Mouse (Mus musculus) CH12.LX (cell line): ENCODE data around the gene Ikzf3. TPM values are rescaled to one million over a fixed set of nuclear protein-coding genes. Genes with fewer than 3 reads are reported as not detected.

ENCODE experiments used
- DNase-seq: peaks from one replicate; pipeline ENCODE4 v3.0.0-alpha.2; 2013; ENCODE audit errors: extremely low read depth
- H3K27ac ChIP-seq: 2 replicates; pipeline ENCODE4 v1.5.1; 2012; ENCODE audit warnings: low read depth, mild to moderate bottlenecking, control low read depth, moderate library complexity; ENCODE audit not compliant: insufficient read depth
- H3K27me3 ChIP-seq: replicated peaks from 2 replicates; pipeline ENCODE3; 2012; ENCODE audit warnings: inconsistent platforms
- H3K36me3 ChIP-seq, 2 experiments: replicated peaks in 1 of 2; 2 replicates each; pipeline versions ENCODE3 to v1.6.1; 2012; ENCODE audit warnings: inconsistent platforms in 1 of 2, low read length in 1 of 2, mild to moderate bottlenecking in 1 of 2, mixed read lengths in 1 of 2, moderate library complexity in 1 of 2; ENCODE audit not compliant: control insufficient read depth in 1 of 2, insufficient read depth in 1 of 2
- H3K4me1 ChIP-seq, 2 experiments: 2 replicates each; pipeline ENCODE4 v1.6.1; 2012; ENCODE audit warnings: inconsistent platforms in 1 of 2, moderate library complexity in 1 of 2; ENCODE audit not compliant: insufficient read depth in 2 of 2, control insufficient read depth in 1 of 2
- H3K4me2 ChIP-seq: 2 replicates; pipeline ENCODE4 v1.6.1; 2012; ENCODE audit warnings: low read depth, mild to moderate bottlenecking, control low read depth; ENCODE audit not compliant: poor library complexity, insufficient read depth, severe bottlenecking
- H3K4me3 ChIP-seq, 3 experiments: fragments of 150-350 bp in 1 of 3; sonication (generic) in 1 of 3; replicated peaks in 1 of 3; 2 replicates each; pipeline versions ENCODE3 to v1.5.1; 2011 to 2012; ENCODE audit warnings: low read depth in 2 of 3, low read length in 2 of 3, mild to moderate bottlenecking in 2 of 3, moderate library complexity in 2 of 3, control low read depth in 1 of 3, improper control_type of control experiment in 1 of 3, inconsistent platforms in 1 of 3, mixed read lengths in 1 of 3; ENCODE audit not compliant: poor library complexity in 1 of 3
- H3K79me2 ChIP-seq: replicated peaks from 2 replicates; pipeline ENCODE4 v1.6.1; 2012; ENCODE audit warnings: mild to moderate bottlenecking, moderate library complexity; ENCODE audit not compliant: control insufficient read depth, poor library complexity, insufficient read depth, severe bottlenecking; ENCODE audit errors: extremely low read depth
- H3K9ac ChIP-seq: 2 replicates; pipeline ENCODE4 v1.6.1; 2012; ENCODE audit warnings: low read depth, mild to moderate bottlenecking, control low read depth, moderate library complexity; ENCODE audit not compliant: insufficient read depth
- H3K9me3 ChIP-seq: replicated peaks from 2 replicates; pipeline ENCODE3; 2012; ENCODE audit warnings: low read length, inconsistent platforms, mixed read lengths
- BHLHE40 ChIP-seq: IDR thresholded peaks from 2 replicates; pipeline ENCODE4 v1.6.1; 2011; ENCODE audit warnings: mild to moderate bottlenecking, low read depth, low read length, improper control_type of control experiment
- CTCF ChIP-seq, 2 experiments: IDR thresholded peaks in 1 of 2; conservative IDR thresholded peaks in 1 of 2; 2 replicates each; pipeline ENCODE4 v1.5.1; 2011 to 2012; ENCODE audit warnings: low read depth in 2 of 2, low read length in 2 of 2, improper control_type of control experiment in 1 of 2, inconsistent platforms in 1 of 2, mild to moderate bottlenecking in 1 of 2, moderate library complexity in 1 of 2
- ELF1 ChIP-seq: IDR thresholded peaks from 2 replicates; pipeline ENCODE4 v1.6.1; 2014; ENCODE audit warnings: low read depth, mild to moderate bottlenecking, inconsistent platforms, low read length, improper control_type of control experiment
- EP300 ChIP-seq: IDR thresholded peaks from 2 replicates; pipeline ENCODE4 v1.6.1; 2011; ENCODE audit warnings: low read length, improper control_type of control experiment
- ETS1 ChIP-seq: conservative IDR thresholded peaks from 2 replicates; pipeline ENCODE4 v1.6.1; 2012; ENCODE audit warnings: low read depth, mild to moderate bottlenecking, inconsistent platforms, low read length, improper control_type of control experiment, moderate library complexity
- GABPA ChIP-seq: IDR thresholded peaks from 2 replicates; pipeline ENCODE4 v1.6.1; 2012; ENCODE audit warnings: low read depth, low read length, improper control_type of control experiment, inconsistent platforms; ENCODE audit not compliant: insufficient replicate concordance
- HCFC1 ChIP-seq: IDR thresholded peaks from 2 replicates; pipeline ENCODE4 v1.6.1; 2012; ENCODE audit warnings: low read depth, mild to moderate bottlenecking, inconsistent platforms, low read length, improper control_type of control experiment
- IRF4 ChIP-seq: IDR thresholded peaks from 2 replicates; pipeline ENCODE4 v1.6.1; 2014; ENCODE audit warnings: low read depth, mild to moderate bottlenecking, inconsistent platforms, low read length, improper control_type of control experiment
- JUN ChIP-seq: IDR thresholded peaks from 2 replicates; pipeline ENCODE4 v1.6.1; 2011; ENCODE audit warnings: low read depth, mild to moderate bottlenecking, low read length, improper control_type of control experiment, moderate library complexity; ENCODE audit not compliant: insufficient read depth
- JUND ChIP-seq: conservative IDR thresholded peaks from 2 replicates; pipeline ENCODE4 v1.6.1; 2011; ENCODE audit warnings: low read depth, low read length, improper control_type of control experiment
- KAT2A ChIP-seq: IDR thresholded peaks from 2 replicates; pipeline ENCODE4 v1.6.1; 2012; ENCODE audit warnings: low read length, improper control_type of control experiment, inconsistent platforms; ENCODE audit not compliant: insufficient replicate concordance
- MAFK ChIP-seq: IDR thresholded peaks from 2 replicates; pipeline ENCODE4 v1.6.1; 2011; ENCODE audit warnings: low read length, improper control_type of control experiment; ENCODE audit not compliant: insufficient replicate concordance
- MAZ ChIP-seq: IDR thresholded peaks from 2 replicates; pipeline ENCODE4 v1.6.1; 2012; ENCODE audit warnings: low read depth, mild to moderate bottlenecking, inconsistent platforms, low read length, improper control_type of control experiment, moderate library complexity
- MEF2A ChIP-seq: IDR thresholded peaks from 2 replicates; pipeline ENCODE4 v1.6.1; 2014; ENCODE audit warnings: low read depth, mild to moderate bottlenecking, inconsistent platforms, low read length, improper control_type of control experiment, borderline replicate concordance
- MXI1 ChIP-seq: IDR thresholded peaks from 2 replicates; pipeline ENCODE4 v1.6.1; 2011; ENCODE audit warnings: mild to moderate bottlenecking, low read depth, low read length, improper control_type of control experiment
- MYC ChIP-seq: IDR thresholded peaks from 2 replicates; pipeline ENCODE4 v1.6.1; 2011; ENCODE audit warnings: low read depth, mild to moderate bottlenecking, improper control_type of control experiment, low read length
- PAX5 ChIP-seq: IDR thresholded peaks from 2 replicates; pipeline ENCODE4 v1.6.1; 2012; ENCODE audit warnings: low read length, inconsistent platforms, mixed read lengths
- POLR2AphosphoS2 ChIP-seq: IDR thresholded peaks from 2 replicates; pipeline ENCODE4 v1.6.1; 2011; ENCODE audit warnings: low read depth, low read length, improper control_type of control experiment
- RAD21 ChIP-seq: IDR thresholded peaks from 2 replicates; pipeline ENCODE4 v1.6.1; 2011; ENCODE audit warnings: low read depth, mild to moderate bottlenecking, low read length, improper control_type of control experiment, moderate library complexity
- RCOR1 ChIP-seq: conservative IDR thresholded peaks from 2 replicates; pipeline ENCODE4 v1.6.1; 2012; ENCODE audit warnings: low read depth, mild to moderate bottlenecking, inconsistent platforms, low read length, improper control_type of control experiment
- SIN3A ChIP-seq: IDR thresholded peaks from 2 replicates; pipeline ENCODE4 v1.6.1; 2012; ENCODE audit warnings: low read length, improper control_type of control experiment, inconsistent platforms
- TCF12 ChIP-seq: IDR thresholded peaks from 2 replicates; pipeline ENCODE4 v1.6.1; 2014; ENCODE audit warnings: low read depth, mild to moderate bottlenecking, inconsistent platforms, low read length, improper control_type of control experiment
- ZC3H11A ChIP-seq: IDR thresholded peaks from 2 replicates; pipeline ENCODE4 v1.6.1; 2012; ENCODE audit warnings: low read depth, mild to moderate bottlenecking, inconsistent platforms, low read length, improper control_type of control experiment
- ZKSCAN1 ChIP-seq: IDR thresholded peaks from 2 replicates; pipeline ENCODE4 v1.6.1; 2012; ENCODE audit warnings: low read depth, inconsistent platforms, low read length, improper control_type of control experiment, borderline replicate concordance
- ZMIZ1 ChIP-seq: IDR thresholded peaks from 2 replicates; pipeline ENCODE4 v1.6.1; 2012; ENCODE audit warnings: low read depth, mild to moderate bottlenecking, inconsistent platforms, low read length, improper control_type of control experiment
- dilution Hi-C: fragments of 300-500 bp; cut with MboI; formaldehyde crosslinking; loops from 2 replicates; pipeline ENCODE4 v1.14.3; 2020; ENCODE audit warnings: low sequenced_read_pairs; ENCODE audit not compliant: extremely low pct_unique_long_range_greater_than_20kb, extremely low pct_ligation_motif_present
- in situ Hi-C: fragments of 300-500 bp; cut with MboI; formaldehyde crosslinking; loops from 3 replicates; pipeline ENCODE4 v1.14.3; 2019; ENCODE audit warnings: low sequenced_read_pairs, low pct_ligation_motif_present, low pct_unique_long_range_greater_than_20kb, mixed read lengths
- polyA plus RNA-seq: library from polyadenylated mRNA; unstranded; fragments of >175 nt; gene quantifications from 2 replicates; pipeline ENCODE4 v1.2.1, GENCODE M21; 2012; ENCODE audit warnings: low read depth; ENCODE audit not compliant: insufficient read length
- total RNA-seq, 2 experiments: library from RNA; depleted of rRNA; stranded (reverse); fragments of 300-350 nt in 1 of 2; fragments of >200 nt in 1 of 2; gene quantifications; 2 replicates each; pipeline ENCODE4 v1.2.3; 2012 to 2014

The Ikzf3 gene
- total and polyA plus RNA-seq, 3 experiments: 110 to 238 (median 130) TPM

DNA sequence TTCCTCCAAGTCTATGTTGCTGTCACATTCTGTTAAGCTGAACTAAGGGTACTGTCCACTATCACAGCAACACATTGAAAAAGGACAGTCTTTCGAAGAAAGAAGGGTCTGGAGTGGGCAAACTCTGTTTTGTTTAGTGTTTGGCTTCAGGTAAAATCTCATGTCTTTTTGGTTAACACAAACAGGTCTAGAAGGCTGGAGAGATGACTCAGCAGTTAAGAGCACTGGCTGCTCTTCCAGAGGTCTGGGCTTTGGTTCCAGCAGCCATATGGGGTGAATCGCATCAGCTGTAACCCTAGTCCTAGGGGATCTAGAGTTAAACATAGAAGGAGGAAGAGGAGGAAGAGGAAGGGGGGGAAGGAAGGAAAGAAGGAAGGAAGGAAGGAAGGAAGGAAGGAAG is 60.1 kb downstream of the Ikzf3 start:
- no peaks in the 10 kb centered on the region for H3K79me2 ChIP-seq
- TF ChIP-seq KAT2A (no peak), HCFC1 (no peak), MAFK (peak; percentile 73; the same call in 1 of the 2 replicates), IRF4 (no peak)

DNA sequence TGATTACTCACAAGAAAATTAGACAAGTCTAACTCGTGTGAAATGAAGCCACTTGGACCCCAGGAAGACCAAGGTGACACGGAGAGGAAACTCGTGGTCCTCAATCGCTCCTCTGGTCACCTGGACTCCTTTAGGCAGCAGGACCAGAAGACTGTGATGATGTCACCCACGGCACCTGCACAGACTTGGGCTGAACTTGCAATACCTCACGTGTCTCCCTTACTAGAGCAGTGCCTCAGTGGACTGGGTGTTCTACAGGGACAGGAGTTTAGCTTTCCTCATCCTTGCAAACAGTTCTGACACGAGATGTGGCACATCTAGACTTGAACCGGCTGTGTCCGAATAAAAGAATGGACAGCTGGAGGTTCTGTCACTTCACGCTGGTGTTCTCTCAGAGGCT is 63.8 kb downstream of the Ikzf3 start:
- H3K4me3 ChIP-seq: no peak overlapping the region
- H3K4me1 ChIP-seq: peaks cover 26 to 82% of the 10 kb centered on the region in 2 experiments
- H3K79me2 ChIP-seq: no peaks in the 10 kb centered on the region
- no peaks in the 10 kb centered on the region for H3K27me3 ChIP-seq
- in situ Hi-C loops (no loop called here), dilution Hi-C loops (no loop called here)
- no peaks in the 10 kb centered on the region for H3K9me3 ChIP-seq
- peaks cover 35 to 58% of the 10 kb centered on the region in 2 experiments for H3K36me3 ChIP-seq
- H3K27ac ChIP-seq: 0 out of 2 replicates have a peak overlapping the region, but pooled peaks have one; percentile 30
- no peak overlapping the region for H3K9ac ChIP-seq
- TF ChIP-seq POLR2AphosphoS2 (no peak), GABPA (no peak), EP300 (0 out of 2 replicates have a peak, but pooled peaks have one; percentile 13), JUN (peak; percentile 27; the same call in 1 of the 2 replicates), RCOR1 (no peak), JUND (peak; percentile 27; the same call in 1 of the 2 replicates), BHLHE40 (peak; percentile 88), TCF12 (0 out of 2 replicates have a peak, but pooled peaks have one; percentile 24), ETS1 (0 out of 2 replicates have a peak, but pooled peaks have one; percentile 12)
- H3K4me2 ChIP-seq: no peak overlapping the region
- no peak for DNase-seq

More for the DNA sequence above, 60.1 kb downstream of the Ikzf3 start:
- H3K9ac ChIP-seq: no peak overlapping the region
- H3K27me3 ChIP-seq: no peaks in the 10 kb centered on the region
- H3K4me1 ChIP-seq: peaks cover 8 to 81% of the 10 kb centered on the region in 2 experiments
- no peak overlapping the region for H3K27ac ChIP-seq
- in situ Hi-C loops (no loop called here), dilution Hi-C loops (no loop called here)
- H3K9me3 ChIP-seq: no peaks in the 10 kb centered on the region
- H3K4me2 ChIP-seq: no peak overlapping the region
- peaks cover 58 to 90% of the 10 kb centered on the region in 2 experiments for H3K36me3 ChIP-seq
- H3K4me3 ChIP-seq: no peak overlapping the region
- DNase-seq: no peak

DNA sequence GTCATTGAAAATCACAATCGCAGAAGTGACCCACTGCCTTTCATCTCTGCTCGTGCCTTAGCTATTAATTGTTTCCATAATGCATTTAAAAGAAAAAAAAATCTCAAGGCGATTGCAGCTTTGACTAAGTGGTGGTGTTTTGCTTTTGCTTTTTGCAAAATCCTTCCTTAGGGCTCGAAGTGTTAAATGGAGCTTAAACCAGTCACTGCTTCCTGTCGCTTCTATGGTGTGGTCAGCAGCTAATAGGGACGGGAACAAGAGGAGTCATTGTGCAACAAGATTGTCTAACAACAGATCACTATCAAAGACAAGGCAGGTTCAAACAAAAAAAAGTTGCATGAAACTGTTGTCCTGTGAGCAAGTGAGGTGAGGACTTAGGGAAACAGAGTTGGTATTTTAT is 64.6 kb downstream of the Ikzf3 start:
- Histone ChIP-seq H3K4me2 (0 out of 2 replicates have a peak overlapping the region, but pooled peaks have one; percentile 12), H3K4me3 (no peak overlapping the region), H3K36me3 (peaks cover 32 to 50% of the 10 kb centered on the region in 2 experiments), H3K27me3 (no peaks in the 10 kb centered on the region), H3K4me1 (peaks cover 26 to 79% of the 10 kb centered on the region in 2 experiments), H3K9me3 (no peaks in the 10 kb centered on the region), H3K9ac (no peak overlapping the region), H3K79me2 (peaks cover 3% of the 10 kb centered on the region; the same call in 1 of the 2 replicates), H3K27ac (no peak overlapping the region)
- DNase-seq: no peak
- in situ Hi-C loops: no loop called here
- dilution Hi-C loops: no loop called here
- TF ChIP-seq CTCF (conservative IDR thresholded peaks at IDR 0.05 in 1 of 2, IDR thresholded peaks at IDR 0.05 in 1 of 2; ENCODE audit: low read depth in 2 of 2, low read length in 2 of 2) (no peak), RCOR1 (no peak), ETS1 (no peak), ZKSCAN1 (no peak), PAX5 (no peak), HCFC1 (no peak), SIN3A (no peak), MXI1 (no peak), RAD21 (no peak), ZC3H11A (no peak), IRF4 (no peak), MEF2A (no peak), MAZ (no peak), ELF1 (no peak), EP300 (no peak), MYC (no peak), ZMIZ1 (no peak)
